Mouse (Mus musculus) forebrain, postnatal 0 days (tissue): ENCODE measurements around the gene Nln. TPM values are rescaled to one million over a fixed set of nuclear protein-coding genes. Genes with fewer than 3 reads are reported as not detected.

Experiments
- ATAC-seq: fragments of 200-750 bp; cut with Nextera tagmentation; 2 replicates; pipeline ENCODE4 v1.8.0; 2017; ENCODE audit warnings: mild to moderate bottlenecking, moderate library complexity
- DNase-seq: peaks from one replicate; pipeline ENCODE4 v3.0.0-alpha.2; 2015
- H3K27ac ChIP-seq: fragments of 300-500 bp; sonication (generic); 2 replicates; pipeline ENCODE4 v1.5.1; 2014; ENCODE audit warnings: low read depth, mild to moderate bottlenecking, antibody characterized with exemption, low read length, moderate library complexity, mixed read lengths
- H3K27me3 ChIP-seq: fragments of 300-500 bp; sonication (generic); 2 replicates; pipeline ENCODE4 v1.6.1; 2014; ENCODE audit warnings: mild to moderate bottlenecking, low read length, mixed read lengths; ENCODE audit not compliant: insufficient read depth
- H3K36me3 ChIP-seq: fragments of 300-500 bp; sonication (generic); 2 replicates; pipeline ENCODE4 v1.6.1; 2014; ENCODE audit warnings: mild to moderate bottlenecking, moderate library complexity; ENCODE audit not compliant: insufficient read depth
- H3K4me1 ChIP-seq: fragments of 300-500 bp; sonication (generic); 2 replicates; pipeline ENCODE4 v1.6.1; 2014; ENCODE audit warnings: antibody characterized with exemption; ENCODE audit not compliant: insufficient read depth
- H3K4me2 ChIP-seq: fragments of 300-500 bp; sonication (generic); 2 replicates; pipeline ENCODE4 v1.6.1; 2014; ENCODE audit warnings: low read depth, mild to moderate bottlenecking, moderate library complexity
- H3K4me3 ChIP-seq: fragments of 300-500 bp; sonication (generic); 2 replicates; pipeline ENCODE4 v1.5.1; 2014; ENCODE audit warnings: low read depth, low read length, mixed read lengths
- H3K9ac ChIP-seq: fragments of 300-500 bp; sonication (generic); 2 replicates; pipeline ENCODE4 v1.6.1; 2014; ENCODE audit warnings: mild to moderate bottlenecking
- H3K9me3 ChIP-seq: fragments of 300-500 bp; sonication (generic); 2 replicates; pipeline ENCODE4 v1.6.1; 2016; ENCODE audit warnings: low read length
- CTCF ChIP-seq: sonication (generic); IDR thresholded peaks from 2 replicates; pipeline ENCODE4 v1.5.1; 2016; ENCODE audit warnings: antibody characterized with exemption, control low read depth, low read depth
- WGBS: fragments of 180-500 bp; shearing (Covaris S2); extraction: QIAGEN DNeasy Blood & Tissue Kit; methylation state at CpG from one replicate; pipeline ENCODE4 v1.1.7; 2014; 5-methylcytosine and 5-hydroxymethylcytosine counted together
- polyA plus RNA-seq: library from polyadenylated mRNA; unstranded; fragments of >200 nt; fragmentation: Nextera tagmentation; extraction: Ambion mirVana; gene quantifications from 2 replicates; pipeline ENCODE4 v1.2.1, GENCODE M21; 2015
- total RNA-seq: library from RNA; depleted of rRNA; stranded (reverse); fragments of >200 nt; gene quantifications from 2 replicates; pipeline ENCODE4 v1.2.3, GENCODE M21; 2014

Gene Nln
- total and polyA plus RNA-seq, 2 experiments from 2014 or later, result 49.0 to 77.2 TPM

DNA sequence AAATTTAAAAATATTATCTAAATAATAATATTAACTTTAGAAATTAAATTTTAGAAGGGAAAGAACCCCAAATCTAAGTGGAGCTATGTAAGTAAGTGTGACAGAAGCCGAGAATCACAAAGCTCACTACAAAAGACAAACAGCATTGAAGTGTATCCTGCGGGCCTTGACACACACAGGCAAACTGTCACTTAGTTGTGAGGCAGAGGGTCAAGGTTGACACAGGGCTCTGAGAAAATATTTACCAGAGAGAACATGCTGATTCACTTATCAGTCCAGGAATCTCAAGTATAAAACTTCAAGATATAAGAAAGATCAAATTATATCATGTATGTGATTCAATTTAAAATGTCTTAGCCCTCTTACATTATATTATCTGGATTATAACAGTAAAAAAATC, 85.1 kb downstream of the Nln start:
- peaks cover 8% of the 10 kb centered on the region; the same call in 1 of the 2 replicates for H3K36me3 ChIP-seq
- DNase-seq, result no peak
- WGBS, result 88% methylated on average over 2 of the region's 2 CpGs
- no peak overlapping the region for H3K9ac ChIP-seq
- H3K4me1 ChIP-seq, result no peaks in the 10 kb centered on the region
- H3K4me2 ChIP-seq, result no peak overlapping the region
- no peak for TF ChIP-seq CTCF
- no peak overlapping the region for H3K4me3 ChIP-seq
- H3K9me3 ChIP-seq, result no peaks in the 10 kb centered on the region
- no peak overlapping the region for H3K27ac ChIP-seq
- no peak for ATAC-seq
- no peaks in the 10 kb centered on the region for H3K27me3 ChIP-seq

DNA sequence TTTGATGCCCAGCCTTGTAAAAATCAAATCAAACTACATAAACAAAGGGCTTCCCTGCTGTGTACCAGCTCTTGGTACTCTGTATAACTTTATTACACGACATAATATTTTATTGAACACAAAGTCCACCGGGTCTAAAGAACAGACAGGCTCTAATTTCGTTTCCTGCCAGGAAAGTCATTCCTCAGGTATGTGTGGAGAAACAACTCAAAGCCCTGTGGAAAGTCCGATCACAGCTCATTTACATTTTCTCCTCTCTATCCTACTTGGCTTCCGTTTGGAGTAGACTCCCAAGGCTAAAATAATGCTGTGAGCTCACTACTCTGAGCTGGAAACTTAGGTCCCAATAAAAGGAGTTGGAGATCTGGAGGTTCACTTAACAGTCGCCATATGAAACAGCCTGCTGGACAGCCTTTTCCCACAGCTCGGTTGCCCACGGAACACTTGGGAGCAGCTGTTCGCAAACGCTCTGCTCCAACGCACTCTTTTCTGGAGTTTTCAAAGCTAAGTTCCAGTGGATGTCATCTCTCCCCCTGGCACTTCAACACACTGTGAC, 86.0 kb downstream of the Nln start:
- Histone ChIP-seq H3K9me3 (no peaks in the 10 kb centered on the region), H3K9ac (no peak overlapping the region), H3K27ac (no peak overlapping the region), H3K4me3 (no peak overlapping the region), H3K4me1 (no peaks in the 10 kb centered on the region), H3K4me2 (no peak overlapping the region), H3K27me3 (no peaks in the 10 kb centered on the region), H3K36me3 (peaks cover 8% of the 10 kb centered on the region; the same call in 1 of the 2 replicates)
- ATAC-seq (no peak), DNase-seq (no peak)
- TF ChIP-seq CTCF, result no peak
- WGBS, result 69% methylated on average over 11 of the region's 11 CpGs

DNA sequence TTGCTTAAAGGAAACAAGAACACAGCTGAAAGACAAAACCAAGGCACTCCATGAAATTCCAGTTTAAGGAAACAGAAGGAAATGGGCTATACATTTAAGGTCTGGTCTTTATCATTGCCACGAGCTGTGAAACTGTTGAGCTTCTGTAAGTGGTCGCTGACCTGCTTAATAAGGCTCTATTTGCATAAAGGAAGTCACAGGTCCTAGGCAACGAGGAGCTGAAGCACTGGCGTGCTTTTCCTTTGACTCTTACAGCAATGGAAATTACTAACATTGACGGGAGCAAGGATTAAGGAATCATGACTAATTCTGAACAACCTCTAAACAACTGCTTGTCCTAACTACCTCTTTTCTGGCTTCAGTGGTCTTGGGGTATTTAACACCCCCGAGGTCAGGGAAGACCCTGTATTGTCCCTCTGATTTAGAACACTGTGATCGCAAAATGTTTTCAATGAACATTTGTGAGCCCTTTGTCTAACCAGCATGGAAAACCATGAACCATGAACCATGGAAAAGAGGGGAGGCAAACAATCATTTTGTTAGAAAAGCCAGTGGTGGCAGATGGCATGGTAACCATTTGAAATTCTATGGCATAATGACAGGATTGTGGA, 90.8 kb downstream of the Nln start:
- no peak overlapping the region for H3K4me3 ChIP-seq
- H3K9ac ChIP-seq, result no peak overlapping the region
- no peaks in the 10 kb centered on the region for H3K27me3 ChIP-seq
- H3K27ac ChIP-seq, result no peak overlapping the region
- H3K4me2 ChIP-seq, result no peak overlapping the region
- DNase-seq, result no peak
- no peak for TF ChIP-seq CTCF
- peaks cover 5% of the 10 kb centered on the region; the same call in 1 of the 2 replicates for H3K36me3 ChIP-seq
- no peaks in the 10 kb centered on the region for H3K9me3 ChIP-seq
- ATAC-seq, result no peak
- no peaks in the 10 kb centered on the region for H3K4me1 ChIP-seq
- whole genome bisulfite sequencing, result 29% methylated on average over 7 of the region's 7 CpGs

DNA sequence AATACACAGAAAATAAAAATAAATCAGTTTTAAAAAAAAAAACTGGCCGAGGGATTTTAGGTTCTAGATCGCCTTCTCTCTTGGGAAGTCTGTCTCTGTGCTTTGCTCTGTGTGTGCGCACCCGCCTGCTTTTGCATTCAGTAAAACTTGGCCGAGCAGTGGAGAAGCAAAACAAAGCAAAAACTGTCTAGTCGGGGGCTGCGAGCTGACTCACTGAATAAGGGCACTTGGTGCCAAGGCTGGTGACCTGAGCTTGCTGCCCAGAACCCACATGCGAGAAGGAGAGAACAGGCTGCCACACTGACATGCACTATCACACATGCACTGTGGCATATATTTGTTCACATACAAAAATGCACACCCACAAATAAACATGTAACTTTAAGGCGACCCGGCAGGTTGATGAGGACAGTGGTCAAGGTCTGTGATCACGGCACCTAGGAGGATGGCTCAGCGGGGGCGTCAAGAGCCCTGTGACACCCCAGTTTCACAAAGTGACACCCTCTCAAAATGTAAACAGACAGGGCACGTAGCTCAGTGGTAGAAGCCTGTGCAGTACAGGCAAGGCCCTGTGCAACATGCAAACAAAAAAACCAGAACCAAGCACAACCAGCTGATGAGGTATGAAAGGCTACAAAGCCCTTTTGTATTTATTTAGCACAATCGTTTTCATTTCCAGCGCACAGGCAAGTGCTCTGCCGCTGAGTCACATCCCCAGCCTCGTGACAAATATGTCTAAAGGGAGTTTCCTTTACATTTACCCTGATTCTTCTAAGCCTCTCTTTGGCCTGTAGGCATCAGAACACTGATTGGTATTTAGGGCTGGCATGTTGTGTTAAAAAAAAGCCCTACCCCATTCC, 93.9 kb downstream of the Nln start:
- TF ChIP-seq CTCF, result no peak
- Histone ChIP-seq H3K27me3 (no peaks in the 10 kb centered on the region), H3K4me2 (no peak overlapping the region), H3K9me3 (no peaks in the 10 kb centered on the region), H3K9ac (no peak overlapping the region), H3K27ac (no peak overlapping the region), H3K4me3 (no peak overlapping the region), H3K36me3 (no peaks in the 10 kb centered on the region), H3K4me1 (no peaks in the 10 kb centered on the region)
- 70% methylated on average over 18 of the region's 18 CpGs for WGBS
- DNase-seq (no peak), ATAC-seq (no peak; the same call in 1 of the 2 replicates)

DNA sequence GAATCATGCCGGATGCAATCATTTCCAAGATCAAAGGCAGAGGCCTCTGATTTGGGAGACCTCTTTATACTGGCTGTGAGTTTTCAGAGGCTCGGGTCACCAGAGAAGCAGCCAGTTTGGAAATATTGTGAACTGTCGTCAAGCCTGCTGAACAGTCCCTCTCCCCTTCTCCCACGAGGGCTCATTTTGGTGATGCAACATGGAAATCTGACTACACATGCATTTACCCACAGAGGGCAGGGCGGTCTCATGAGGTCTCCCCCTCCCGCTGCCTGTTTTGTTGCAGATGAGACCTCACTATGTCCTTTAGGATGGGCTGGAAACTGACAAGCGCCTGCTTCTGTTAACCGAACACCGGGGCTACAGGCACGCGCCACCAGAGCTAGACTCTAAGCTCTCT, 95.4 kb downstream of the Nln start:
- ATAC-seq, result peak; percentile 7; the same call in 1 of the 2 replicates
- no peaks in the 10 kb centered on the region for H3K9me3 ChIP-seq

DNA sequence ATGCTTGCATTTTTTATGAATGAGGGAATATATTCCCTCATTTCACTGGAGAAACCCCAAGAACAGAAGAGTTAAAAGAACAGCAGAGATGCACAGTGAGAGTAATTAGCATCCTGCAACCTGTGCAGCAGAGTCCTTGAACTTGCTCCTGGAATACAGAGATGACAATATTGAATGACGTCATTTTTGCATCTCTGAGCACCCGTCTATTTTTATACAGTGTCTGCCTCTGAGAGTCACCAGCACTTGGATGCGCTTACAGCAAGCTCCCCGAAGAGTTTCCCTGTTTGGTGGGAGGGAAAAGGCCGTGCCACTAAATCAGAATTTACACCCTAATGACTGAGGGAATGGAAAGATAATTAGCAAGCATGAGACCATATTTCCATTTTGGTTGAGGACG, 96.0 kb downstream of the Nln start:
- DNase-seq (no peak), ATAC-seq (peak; percentile 70)
- Histone ChIP-seq H3K27ac (no peak overlapping the region), H3K4me3 (no peak overlapping the region), H3K9ac (no peak overlapping the region), H3K36me3 (no peaks in the 10 kb centered on the region), H3K27me3 (no peaks in the 10 kb centered on the region), H3K4me2 (no peak overlapping the region), H3K9me3 (no peaks in the 10 kb centered on the region), H3K4me1 (no peaks in the 10 kb centered on the region)
- TF ChIP-seq CTCF, result no peak
- WGBS, result 40% methylated on average over 6 of the region's 6 CpGs

More for the DNA sequence above, 95.4 kb downstream of the Nln start:
- 85% methylated on average over 11 of the region's 11 CpGs for WGBS
- DNase-seq, result no peak
- Histone ChIP-seq H3K4me2 (no peak overlapping the region), H3K4me1 (no peaks in the 10 kb centered on the region), H3K9ac (no peak overlapping the region), H3K27ac (no peak overlapping the region), H3K36me3 (no peaks in the 10 kb centered on the region), H3K27me3 (no peaks in the 10 kb centered on the region), H3K4me3 (no peak overlapping the region)
- TF ChIP-seq CTCF, result no peak
